Mouse (Mus musculus): ENCODE measurements at regions not wholly inside any gene's neighbourhood (a gene's known extent, or its start where the extent isn't known, plus 50 kb on each side); places are given as distances from the start of the nearest gene placed in this dataset.

GRCm38 (mm10) chr8:5800594-5800993, 695.4 kb upstream of the Slc10a2 start:
- DNase-seq: no peak

GRCm38 (mm10) chr8:5756366-5756765, 651.2 kb upstream of the Slc10a2 start:
- no peak for DNase-seq

- DNase-seq: peak; percentile 2
Measured at GRCm38 (mm10) chr8:5739503-5739902, 634.4 kb upstream of the Slc10a2 start.

GRCm38 (mm10) chr8:5727416-5727815, 622.3 kb upstream of the Slc10a2 start:
- DNase-seq: no peak

- no peak for DNase-seq
Measured at GRCm38 (mm10) chr8:5687999-5688398, 582.8 kb upstream of the Slc10a2 start.

GRCm38 (mm10) chr8:5674971-5675370, 569.8 kb upstream of the Slc10a2 start:
- no peak for DNase-seq

Small RNAs in the stretch of these regions (microRNA-seq; reads per million reads assigned to microRNA genes)
- gene Gm22565: 0 reads per million in 2 experiments
